Comparison of ENCODE assay signal across 8 mouse cellular contexts in the genomic region with DNA sequence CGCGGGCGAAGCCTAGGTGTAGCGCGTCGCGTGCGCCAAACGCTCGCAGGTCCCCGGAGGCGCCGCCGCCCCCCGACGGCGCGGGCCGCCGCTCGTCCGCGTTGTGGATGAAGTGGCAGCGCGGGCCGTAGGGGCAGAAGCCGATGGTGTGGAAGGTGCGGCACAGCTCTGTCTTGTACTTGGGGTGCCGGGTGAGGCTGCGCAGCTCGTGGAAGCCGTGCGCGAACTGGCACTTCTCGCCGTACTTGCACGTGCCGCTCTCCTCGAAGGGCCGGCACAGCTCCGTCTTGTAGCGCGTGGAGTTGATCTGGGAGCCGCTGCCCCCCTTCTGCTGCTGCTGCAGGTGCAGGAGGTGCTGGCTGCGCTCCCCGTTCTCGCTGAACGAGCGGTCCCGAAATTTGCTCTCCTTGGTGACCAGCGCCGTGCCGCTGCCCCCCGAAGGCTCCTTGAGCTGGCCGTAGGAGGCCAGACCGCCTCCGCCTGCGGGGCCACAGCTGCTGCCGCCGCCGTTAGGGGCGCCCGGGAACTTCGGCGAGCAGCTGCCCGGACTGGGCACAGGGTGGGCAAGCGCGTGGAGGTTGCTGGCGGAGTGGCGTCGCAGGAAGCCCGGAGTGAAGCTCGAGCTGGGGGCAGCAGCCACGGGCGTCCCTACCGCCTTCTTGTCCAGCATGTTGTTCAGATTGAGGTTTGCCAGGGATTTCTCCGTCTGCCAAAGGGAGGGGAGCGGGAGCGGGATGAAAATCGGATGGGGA. TPM values are rescaled to one million over a fixed set of nuclear protein-coding genes. Genes with fewer than 3 reads are reported as not detected.
DNase-seq lines count a peak whose midpoint lies in the region; ATAC-seq lines count a peak whose summit lies in the region.

No protein-coding gene starts in this region.

- WGBS in embryonic facial prominence, embryonic 11.5 days: under 1% methylated on average over 70 of the region's 80 CpGs
- WGBS in heart, embryonic 14.5 days: 1% methylated on average over 80 of the region's 80 CpGs
- under 1% methylated on average over 80 of the region's 80 CpGs for WGBS in macrophage (ENCODE audit: missing documents)

- H3K4me1 ChIP-seq in embryonic facial prominence, embryonic 11.5 days (ENCODE audit: control insufficient read depth, insufficient read depth, low read length): peaks cover 18% of the 10 kb centered on the region
- peaks cover 21 to 38% of the 10 kb centered on the region in 2 experiments for H3K4me1 ChIP-seq in heart, embryonic 14.5 days (ENCODE audit: control insufficient read depth in 2 of 2, insufficient read depth in 2 of 2, low read length in 2 of 2)

- peak overlapping the region; percentile 96 for H3K27ac ChIP-seq in embryonic facial prominence, embryonic 11.5 days (replicated peaks; ENCODE audit: low read depth, low read length)
- H3K27ac ChIP-seq in heart, embryonic 14.5 days (replicated peaks in 1 of 2; ENCODE audit: control insufficient read depth in 1 of 2, insufficient read depth in 1 of 2, low read depth in 2 of 2, low read length in 2 of 2): peak overlapping the region; percentile 88 to 94
- peak overlapping the region; percentile 78 for H3K27ac ChIP-seq in macrophage

- peak overlapping the region; percentile 91 for H3K9ac ChIP-seq in embryonic facial prominence, embryonic 11.5 days (replicated peaks; ENCODE audit: low read length)
- H3K9ac ChIP-seq in heart, embryonic 14.5 days (ENCODE audit: low read length): peak overlapping the region; percentile 93

- H3K27me3 ChIP-seq in embryonic facial prominence, embryonic 11.5 days (ENCODE audit: control insufficient read depth, insufficient read depth, low read length): no peaks in the 10 kb centered on the region
- no peaks in the 10 kb centered on the region for H3K27me3 ChIP-seq in heart, embryonic 14.5 days (ENCODE audit: control insufficient read depth, insufficient read depth, low read length)

- DNase-seq in right cerebral cortex, postnatal 4 days: peak; percentile 30
- DNase-seq in right cerebral cortex, adult 2 months (ENCODE audit: low spot score in 2 of 2): no peak
- DNase-seq in embryonic facial prominence, embryonic 11.5 days (ENCODE audit: low spot score): peak; percentile 56
- DNase-seq in kidney, postnatal 25 days: peak; percentile 50 to 71
- DNase-seq in spleen, postnatal 4 days (ENCODE audit: low spot score in 2 of 2): peak; percentile 63 to 86

- H3K4me3 ChIP-seq in embryonic facial prominence, embryonic 11.5 days (ENCODE audit: low read depth, low read length): peak overlapping the region; percentile 93
- peak overlapping the region; percentile 74 to 77 for H3K4me3 ChIP-seq in heart, embryonic 14.5 days (ENCODE audit: control insufficient read depth in 1 of 2, insufficient read depth in 1 of 2, low read depth in 1 of 2, low read length in 2 of 2)
- peak overlapping the region; percentile 42 for H3K4me3 ChIP-seq in macrophage (ENCODE audit: inconsistent target)

- H3K36me3 ChIP-seq in embryonic facial prominence, embryonic 11.5 days (replicated peaks; ENCODE audit: control insufficient read depth, insufficient read depth, low read depth, low read length): peaks cover 7% of the 10 kb centered on the region
- peaks cover 21% of the 10 kb centered on the region; the same call in 1 of the 2 replicates for H3K36me3 ChIP-seq in heart, embryonic 14.5 days (ENCODE audit: control insufficient read depth, insufficient read depth, low read length)
- H3K36me3 ChIP-seq in macrophage (ENCODE audit: inconsistent target): peaks cover 3% of the 10 kb centered on the region; the same call in 1 of the 2 replicates

- H3K79me2 ChIP-seq in macrophage (ENCODE audit: inconsistent target): peaks cover 32% of the 10 kb centered on the region

- H3K9me3 ChIP-seq in embryonic facial prominence, embryonic 11.5 days (replicated peaks; ENCODE audit: control insufficient read depth, low read length): no peaks in the 10 kb centered on the region
- no peaks in the 10 kb centered on the region for H3K9me3 ChIP-seq in heart, embryonic 14.5 days (ENCODE audit: control insufficient read depth, low read length)

- H3K4me2 ChIP-seq in embryonic facial prominence, embryonic 11.5 days (ENCODE audit: low read depth, low read length): peak overlapping the region; percentile 83
- peak overlapping the region; percentile 87 for H3K4me2 ChIP-seq in heart, embryonic 14.5 days (ENCODE audit: low read length)

- ATAC-seq in embryonic facial prominence, embryonic 11.5 days (replicated peaks; ENCODE audit: insufficient number of reproducible peaks, low FRiP score, low TSS enrichment, low read depth): no peak
- no peak for ATAC-seq in heart, embryonic 14.5 days (ENCODE audit: insufficient number of reproducible peaks, insufficient read depth, low FRiP score, low read depth)
- no peak for ATAC-seq in megakaryocyte progenitor cell, adult 5-6 weeks (replicated peaks; ENCODE audit: poor library complexity)

RNA-seq across cellular contexts. Expression of gene Zfp36l2, which starts 1.1 kb away (rescaled TPM):
- polyA plus RNA-seq in embryonic facial prominence, embryonic 11.5 days (2014; fragmentation: Nextera tagmentation; extraction: Ambion mirVana): 22.8 and 23.5 TPM in 2 replicates
- 8.5 and 9.6 TPM in 2 replicates for polyA plus RNA-seq in heart, embryonic 14.5 days (2014; fragmentation: Nextera tagmentation; extraction: Ambion mirVana)
- total RNA-seq in macrophage (2018; cell fraction: chromatin; rRNA removed): 100 to 1,000 TPM in 4 of 26 experiments, 10 to 100 TPM in 22; 11.4 to 143 (median 27.8) TPM
- 100 to 1,000 TPM in 21 of 26 experiments, 10 to 100 TPM in 5; 24.8 to 255 (median 150) TPM for total RNA-seq in macrophage (2018; cell fraction: cytosol; rRNA removed)
- total RNA-seq in macrophage (2018; cell fraction: nucleus; rRNA removed): 100 to 1,000 TPM in 9 of 26 experiments, 10 to 100 TPM in 17; 28.0 to 273 (median 87.4) TPM
- 113 to 171 TPM (median 117 TPM) in 3 replicates for polyA plus RNA-seq in macrophage (2018)
- total RNA-seq in megakaryocyte progenitor cell, adult 5-6 weeks (2015): 269 and 286 TPM in 2 replicates
- 98.9 and 112 TPM in 2 replicates for total RNA-seq in megakaryocyte progenitor cell, adult 5-6 weeks (2017)

Comparison
In these comparisons a context has a peak if more than half of its experiments do, and no peak if none do; other contexts are left out.
1. DNase-seq: peak in right cerebral cortex, postnatal 4 days (single experiment), embryonic facial prominence, embryonic 11.5 days (single experiment), kidney, postnatal 25 days (2 of 2) and spleen, postnatal 4 days (2 of 2); none in right cerebral cortex, adult 2 months (0 of 2).
2. H3K4me3 ChIP-seq: peak in every context shown above with its lines; median percentile 93 in embryonic facial prominence, embryonic 11.5 days; 76 in heart, embryonic 14.5 days; 42 in macrophage.
3. Peak in every context shown above with its lines, with median percentiles within 50 percentile points of each other: H3K27ac ChIP-seq.